Mouse (Mus musculus) spleen, postnatal 10 days (tissue): Measurements from ENCODE around the gene Apoc2.

Source experiments
- DNase-seq, 2 experiments: peaks; one replicate each; pipeline ENCODE4 v3.0.0; 2021 to 2022; ENCODE audit warnings: low spot score in 2 of 2

Gene Apoc2

GRCm38 (mm10) chr7:19677872-19678271 lies at the start of gene Apoc2:
Gene Apoc2 (minus strand): TSS chr7:19677941.
- DNase-seq: no peak

GRCm38 (mm10) chr7:19726541-19726940 lies 48.8 kb upstream of the Apoc2 start:
- no peak for DNase-seq

- no peak for DNase-seq
These were observed 46.4 kb upstream of the Apoc2 start for GRCm38 (mm10) chr7:19724167-19724566.

GRCm38 (mm10) chr7:19722754-19723195 lies 45.0 kb upstream of the Apoc2 start:
- DNase-seq: no peak

GRCm38 (mm10) chr7:19719200-19719599 lies 41.5 kb upstream of the Apoc2 start:
- no peak for DNase-seq

- no peak for DNase-seq
These were observed 40.7 kb upstream of the Apoc2 start for GRCm38 (mm10) chr7:19718297-19718952.

GRCm38 (mm10) chr7:19717346-19717745 lies 39.6 kb upstream of the Apoc2 start:
- DNase-seq: no peak

GRCm38 (mm10) chr7:19716822-19717221 lies 39.1 kb upstream of the Apoc2 start:
- no peak for DNase-seq

- no peak for DNase-seq
These were observed 38.4 kb upstream of the Apoc2 start for GRCm38 (mm10) chr7:19716055-19716682.

- peak; percentile 94 to 99 for DNase-seq
These were observed 37.7 kb upstream of the Apoc2 start, which contains the start of gene Tomm40 for GRCm38 (mm10) chr7:19715239-19716054. Gene Tomm40 (minus strand): TSS chr7:19715438.

GRCm38 (mm10) chr7:19714836-19715235 lies 37.1 kb upstream of the Apoc2 start:
- DNase-seq: no peak

- no peak for DNase-seq
These were observed 35.9 kb upstream of the Apoc2 start for GRCm38 (mm10) chr7:19713598-19713997.

GRCm38 (mm10) chr7:19713196-19713595 lies 35.5 kb upstream of the Apoc2 start:
- no peak for DNase-seq

GRCm38 (mm10) chr7:19712414-19712813 lies 34.7 kb upstream of the Apoc2 start:
- DNase-seq: no peak

- no peak for DNase-seq
These were observed 32.9 kb upstream of the Apoc2 start for GRCm38 (mm10) chr7:19710650-19711049.

GRCm38 (mm10) chr7:19705271-19705670 lies 27.5 kb upstream of the Apoc2 start:
- DNase-seq: no peak

GRCm38 (mm10) chr7:19704475-19704874 lies 26.7 kb upstream of the Apoc2 start:
- no peak for DNase-seq

- DNase-seq: no peak
These were observed 25.3 kb upstream of the Apoc2 start for GRCm38 (mm10) chr7:19702859-19703555.

GRCm38 (mm10) chr7:19701069-19701761 lies 23.5 kb upstream of the Apoc2 start:
- DNase-seq: peak in 1 of 2 experiments; percentile 76

GRCm38 (mm10) chr7:19700299-19701068 lies 22.7 kb upstream of the Apoc2 start:
- DNase-seq: no peak

- no peak for DNase-seq
These were observed 22.0 kb upstream of the Apoc2 start for GRCm38 (mm10) chr7:19699827-19700148.
